Mouse (Mus musculus) G1E (cell line): ENCODE measurements around the gene Schip1.

ENCODE experiments used
- CTCF ChIP-seq: IDR thresholded peaks from 2 replicates; pipeline ENCODE4 v1.5.1; 2012; ENCODE audit warnings: low read depth, low read length, inconsistent platforms, mixed read lengths
- GATA1 ChIP-seq: IDR thresholded peaks from 2 replicates; pipeline ENCODE4 v1.6.1; 2012; ENCODE audit warnings: borderline replicate concordance, low read length, inconsistent platforms, mixed read lengths
- GATA2 ChIP-seq: IDR thresholded peaks from 2 replicates; pipeline ENCODE4 v1.6.1; 2012; ENCODE audit warnings: low read depth, low read length, inconsistent platforms, borderline replicate concordance
- TAL1 ChIP-seq: conservative IDR thresholded peaks from 2 replicates; pipeline ENCODE4 v1.6.1; 2012; ENCODE audit warnings: low read depth, low read length, inconsistent platforms, mixed read lengths

- TF ChIP-seq CTCF (no peak), GATA1 (no peak), GATA2 (no peak), TAL1 (no peak)
Measured at GRCm38 (mm10) chr3:68484021-68484420, 419.4 kb downstream of the Schip1 start.
